Mouse (Mus musculus): ENCODE results near the gene Ctcf.

Ctcf gene

GRCm38 (mm10) chr8:105657641-105658040 lies 21.3 kb downstream of the Ctcf start:
- DNase-seq (ENCODE audit: low spot score) = peak; percentile 60

GRCm38 (mm10) chr8:105661167-105661566 lies 24.8 kb downstream of the Ctcf start:
- no peak for DNase-seq (ENCODE audit: low spot score)

DNA sequence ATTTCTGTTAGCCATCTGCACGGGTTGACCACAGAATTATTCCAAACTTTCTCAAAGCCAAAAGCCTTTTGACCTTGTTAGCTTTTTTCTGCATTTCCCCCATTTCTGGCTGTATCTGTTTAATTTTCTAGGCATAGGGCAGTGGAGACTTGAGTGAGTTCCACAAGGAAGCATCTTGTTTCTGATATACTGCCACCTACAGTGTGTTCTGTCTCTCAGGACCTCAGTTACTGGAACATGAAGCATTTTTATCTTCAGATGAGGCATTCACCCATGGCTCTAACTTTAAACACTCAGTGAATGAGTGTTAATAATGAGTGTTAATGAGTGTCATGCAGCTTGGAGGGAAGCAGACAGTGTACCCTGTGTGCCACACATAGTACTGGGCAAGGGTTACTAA lies 41.5 kb downstream of the Ctcf start:
- no peak for DNase-seq (ENCODE audit: low spot score)

DNA sequence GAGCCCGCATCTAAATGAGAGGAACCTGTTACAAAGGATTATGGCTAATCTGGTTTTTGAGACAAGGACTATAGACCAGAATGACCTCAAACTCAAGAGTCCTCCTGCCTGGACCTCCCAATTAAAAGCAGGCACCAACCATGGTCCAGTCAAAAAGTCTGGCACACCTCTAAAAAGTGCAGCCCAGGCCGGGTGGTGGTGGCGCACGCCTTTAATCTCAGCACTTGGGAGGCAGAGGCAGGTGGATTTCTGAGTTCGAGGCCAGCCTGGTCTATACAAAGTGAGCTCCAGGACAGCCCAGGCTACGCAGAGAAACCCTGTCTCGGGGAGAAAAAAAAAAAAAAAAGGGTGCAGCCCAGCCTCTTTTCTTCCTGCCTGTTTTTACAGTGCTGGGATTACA lies 49.0 kb downstream of the Ctcf start:
- DNase-seq (ENCODE audit: low spot score) = no peak

GRCm38 (mm10) chr8:105685796-105686308 lies 49.5 kb downstream of the Ctcf start, which contains the start of gene Carmil2:
Gene Carmil2, plus strand, starts transcription at chr8:105686274.
- no peak for DNase-seq (ENCODE audit: low spot score)

DNA sequence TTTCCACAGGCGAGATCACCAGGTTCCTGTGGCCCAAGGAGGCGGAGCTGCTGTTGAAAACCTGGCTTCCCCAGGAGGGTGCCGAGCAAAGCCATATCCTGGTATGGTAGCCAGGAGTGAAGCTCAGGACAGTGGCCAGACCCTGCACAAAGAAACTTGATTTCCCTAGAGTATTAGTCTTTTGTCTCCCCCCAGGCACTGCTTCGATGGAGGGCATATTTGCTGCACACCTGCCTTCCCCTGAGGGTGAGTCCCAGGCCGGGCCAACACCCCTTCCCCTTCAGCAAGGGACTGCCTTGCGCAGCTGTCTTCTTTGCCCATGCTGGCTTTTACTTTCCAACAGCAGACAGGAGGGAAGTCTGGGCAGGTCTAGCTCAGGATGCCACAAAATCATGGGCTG lies 50.2 kb downstream of the Ctcf start:
- no peak for DNase-seq (ENCODE audit: low spot score)

DNA sequence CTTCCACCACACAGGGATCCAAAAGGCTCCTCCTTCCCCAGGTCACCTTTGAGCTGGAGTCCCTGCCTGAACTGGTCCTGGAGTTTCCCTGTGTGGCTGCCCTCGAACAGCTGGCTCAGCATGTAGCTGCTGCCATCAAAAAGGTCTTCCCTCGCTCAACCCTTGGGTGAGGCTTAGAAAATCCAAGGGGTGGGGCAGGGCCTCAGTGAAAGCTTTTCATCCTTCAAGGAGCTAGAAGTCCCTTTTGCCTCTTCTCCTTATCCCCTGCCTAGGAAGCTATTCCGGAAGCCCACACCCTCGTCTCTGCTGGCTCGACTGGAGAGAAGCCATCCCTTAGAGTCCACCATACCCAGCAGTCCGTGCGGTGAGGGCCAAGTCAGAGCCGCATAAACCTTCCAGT lies 51.1 kb downstream of the Ctcf start:
- no peak for DNase-seq (ENCODE audit: low spot score)

GRCm38 (mm10) chr8:105688242-105688752 lies 51.9 kb downstream of the Ctcf start:
- no peak for DNase-seq (ENCODE audit: low spot score)

- no peak for DNase-seq (ENCODE audit: low spot score)
Observed at GRCm38 (mm10) chr8:105689256-105689982, 53.1 kb downstream of the Ctcf start.

- no peak for DNase-seq (ENCODE audit: low spot score)
Observed at GRCm38 (mm10) chr8:105689983-105690360, 53.6 kb downstream of the Ctcf start.

DNA sequence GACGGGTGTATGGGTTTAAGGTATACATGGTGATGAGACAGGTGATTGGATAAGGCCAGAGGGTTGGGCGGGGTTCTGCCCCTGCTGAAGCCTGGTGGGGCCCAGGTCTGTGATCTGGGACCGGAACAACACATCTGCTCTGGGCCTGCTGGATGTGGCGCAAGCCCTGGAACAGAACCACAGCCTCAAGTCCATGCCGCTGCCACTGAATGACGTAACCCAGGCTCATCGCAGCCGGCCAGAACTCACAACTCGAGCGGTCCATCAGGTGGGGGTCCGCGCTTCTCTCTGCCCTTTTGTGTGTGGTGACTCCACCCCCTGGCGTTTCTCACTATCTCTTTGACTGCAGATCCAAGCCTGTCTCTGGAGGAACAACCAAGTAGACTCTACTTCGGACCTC lies 54.6 kb downstream of the Ctcf start:
- no peak for DNase-seq (ENCODE audit: low spot score)

DNA sequence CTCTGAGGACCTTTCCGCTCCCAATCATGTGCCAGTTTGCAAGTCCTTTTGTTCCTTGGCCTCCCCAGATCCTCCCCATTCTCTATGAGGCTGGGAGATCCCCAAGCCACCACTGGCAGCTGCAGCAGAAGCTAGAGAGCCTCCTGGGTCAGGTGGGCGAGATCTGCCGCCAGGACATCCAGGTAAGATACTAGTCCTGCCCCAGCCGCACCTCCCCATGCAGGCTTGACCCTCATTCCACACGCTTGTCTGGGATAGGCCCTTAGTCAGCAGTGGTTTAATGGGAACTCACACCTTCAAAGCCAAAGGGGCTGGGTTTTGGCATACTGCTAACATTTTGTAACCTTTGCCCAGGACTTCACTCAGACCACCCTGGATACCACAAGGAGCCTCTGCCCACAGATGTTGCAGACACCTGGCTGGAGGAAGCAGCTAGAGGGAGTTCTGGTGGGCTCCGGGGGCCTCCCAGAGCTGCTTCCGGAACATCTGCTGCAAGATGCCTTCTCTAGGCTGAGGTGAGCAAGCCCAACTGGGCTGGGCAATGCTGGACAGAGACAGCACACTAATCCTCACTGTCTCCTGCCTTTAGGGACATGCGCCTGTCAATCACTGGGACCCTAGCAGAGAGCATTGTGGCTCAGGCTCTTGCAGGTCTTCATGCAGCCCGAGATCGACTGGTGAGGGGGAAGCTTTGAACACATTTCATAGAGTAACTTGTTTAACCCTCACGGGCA lies 56.2 kb downstream of the Ctcf start:
- no peak for DNase-seq (ENCODE audit: low spot score)

DNA sequence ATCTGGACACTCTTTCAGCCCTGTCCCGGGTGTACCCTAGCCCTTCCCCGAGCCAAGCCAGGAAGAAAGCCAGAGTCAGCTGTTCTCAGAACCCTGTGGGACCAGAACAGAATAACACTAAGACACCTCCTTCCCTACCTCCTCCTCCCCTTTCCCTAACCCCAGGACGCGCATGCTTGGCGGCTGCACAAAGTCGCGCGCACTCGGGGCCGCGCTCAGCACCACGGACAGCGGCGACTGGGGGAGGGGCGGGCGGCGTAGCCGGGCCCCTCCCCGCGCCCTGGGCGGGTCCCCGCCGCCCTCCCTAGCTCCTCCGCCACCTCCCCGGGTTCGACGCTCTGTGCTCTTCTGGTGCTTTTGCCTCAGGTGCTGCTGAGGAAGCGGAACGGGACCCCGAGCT lies 57.3 kb downstream of the Ctcf start:
- no peak for DNase-seq (ENCODE audit: low spot score)

DNA sequence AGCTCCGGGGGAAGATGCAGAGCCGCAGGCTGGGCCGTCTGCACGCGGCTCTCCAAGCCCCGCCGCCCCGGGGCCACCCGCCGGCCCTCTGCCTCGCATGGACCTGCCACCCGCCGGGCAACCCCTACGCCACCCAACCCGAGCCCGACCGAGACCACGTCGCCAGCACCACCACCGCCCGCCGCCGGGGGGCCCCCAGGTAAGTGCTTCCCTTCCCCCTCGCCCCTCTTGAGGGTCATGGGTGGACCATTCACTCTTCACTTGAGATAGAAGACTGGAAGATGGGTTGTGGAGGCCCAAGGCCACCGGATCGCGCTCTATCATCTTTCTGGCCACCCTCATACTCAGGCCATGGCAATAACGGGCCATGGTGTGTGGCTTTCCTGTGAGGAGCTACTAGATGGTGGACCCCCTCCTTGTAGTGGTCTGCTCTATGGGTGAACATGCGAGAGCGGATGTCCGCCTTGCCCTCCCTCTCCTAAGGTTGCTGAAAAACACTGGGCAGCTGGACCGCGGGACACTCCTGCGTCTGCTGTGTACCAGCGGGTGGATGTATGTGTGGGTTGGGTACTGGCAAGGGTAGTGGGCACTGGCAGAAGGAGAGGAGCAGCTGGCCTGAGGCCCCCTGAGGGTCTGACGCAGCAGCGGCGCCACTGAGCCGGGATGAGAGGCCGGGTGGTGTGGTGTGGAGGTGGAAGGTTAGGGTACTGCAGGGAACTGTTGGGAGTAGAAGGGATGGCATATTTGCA lies 57.9 kb downstream of the Ctcf start:
- DNase-seq (ENCODE audit: low spot score) = no peak

DNA sequence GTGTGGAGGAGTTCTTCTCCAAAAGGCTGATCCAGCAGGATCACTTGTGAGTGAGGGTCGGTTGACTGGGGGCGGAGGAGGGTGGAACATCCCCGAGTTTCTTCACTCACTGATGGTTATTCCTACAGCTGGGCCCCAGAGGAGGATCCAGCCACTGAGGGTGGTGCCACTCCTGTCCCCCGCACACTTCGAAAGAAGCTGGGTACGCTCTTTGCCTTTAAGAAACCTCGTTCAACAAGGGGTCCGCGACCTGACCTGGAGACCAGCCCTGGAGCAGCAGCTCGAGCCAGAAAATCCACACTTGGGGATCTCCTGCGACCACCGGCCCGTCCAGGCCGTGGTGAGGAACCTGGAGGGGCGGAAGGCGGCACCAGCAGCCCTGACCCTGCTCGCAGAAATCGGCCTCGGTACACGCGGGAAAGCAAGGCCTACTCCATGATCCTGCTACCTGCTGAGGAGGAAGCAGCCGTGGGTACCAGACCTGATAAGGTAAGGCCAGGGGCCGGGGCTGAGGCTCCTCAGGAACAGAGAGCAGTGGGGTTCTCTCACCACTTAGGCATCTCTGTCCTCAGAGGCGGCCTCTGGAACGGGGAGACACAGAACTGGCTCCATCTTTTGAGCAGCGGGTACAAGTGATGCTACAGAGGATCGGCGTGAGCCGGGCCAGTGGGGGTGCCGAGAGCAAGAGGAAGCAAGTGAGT lies 58.9 kb downstream of the Ctcf start:
- no peak for DNase-seq (ENCODE audit: low spot score)

DNA sequence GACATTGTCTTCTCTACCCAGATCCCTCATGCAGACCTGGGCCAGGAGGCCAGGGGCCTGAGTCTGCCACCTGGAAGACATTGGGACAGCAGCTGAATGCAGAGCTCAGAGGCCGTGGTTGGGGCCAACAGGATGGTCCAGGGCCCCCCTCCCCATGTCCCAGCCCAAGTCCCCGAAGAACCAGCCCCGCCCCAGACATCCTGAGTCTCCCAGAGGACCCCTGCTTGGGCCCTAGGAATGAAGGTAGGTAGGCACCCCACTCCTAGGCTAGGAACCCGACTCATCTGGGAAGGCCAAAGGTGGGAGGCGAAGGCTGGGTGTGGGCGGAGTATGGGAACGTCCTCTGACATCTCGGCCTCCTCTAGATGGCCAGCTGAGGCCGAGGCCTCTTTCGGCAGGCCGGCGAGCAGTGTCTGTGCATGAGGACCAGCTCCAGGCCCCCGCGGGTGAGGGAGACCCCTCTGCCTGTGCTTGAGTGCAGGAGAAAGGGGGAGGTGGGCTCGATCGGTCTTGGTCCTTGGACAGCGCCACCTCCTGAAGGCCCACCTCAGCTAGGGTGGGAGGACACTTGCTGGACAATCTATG lies 60.9 kb downstream of the Ctcf start:
- DNase-seq (ENCODE audit: low spot score) = no peak

GRCm38 (mm10) chr8:105698734-105699133 lies 62.4 kb downstream of the Ctcf start:
- no peak for DNase-seq (ENCODE audit: low spot score)

DNA sequence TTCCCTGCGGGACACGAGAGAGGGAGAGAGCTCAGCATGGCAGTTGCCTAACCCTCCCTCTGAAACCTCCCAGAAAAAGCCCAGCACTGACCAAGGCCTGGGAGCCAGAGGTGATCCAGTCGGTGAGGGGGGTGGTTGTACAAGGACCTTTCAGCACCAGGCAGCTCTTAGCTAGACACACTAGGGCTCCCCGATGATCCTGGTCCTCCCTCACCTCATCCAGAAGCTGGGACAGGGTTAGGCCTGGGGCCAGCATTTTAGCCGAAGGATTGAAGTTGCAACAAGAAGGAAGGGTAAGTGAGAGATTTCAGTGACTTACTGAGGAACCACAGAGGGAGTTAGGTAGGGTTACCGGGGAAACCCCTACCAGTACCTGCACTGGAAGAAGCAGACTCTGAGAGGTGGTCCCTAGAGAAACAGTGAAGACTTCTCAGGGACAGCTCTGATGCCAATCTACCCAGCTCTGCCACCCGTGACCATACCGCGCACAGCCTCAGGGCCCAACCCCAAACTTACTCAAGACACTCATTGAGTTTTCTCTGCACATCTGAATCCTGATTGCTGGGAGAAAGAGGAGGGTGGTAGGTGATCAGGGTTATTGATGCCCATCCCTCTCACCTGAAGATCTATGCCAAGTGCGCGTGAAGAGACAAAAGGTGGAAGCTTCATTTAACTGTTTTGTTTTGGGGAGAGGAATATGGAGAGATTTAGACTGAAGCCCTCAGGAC lies 63.3 kb downstream of the Ctcf start:
- DNase-seq (ENCODE audit: low spot score) = no peak

- no peak for DNase-seq (ENCODE audit: low spot score)
Observed at GRCm38 (mm10) chr8:105700566-105700965, 64.2 kb downstream of the Ctcf start.

- peak; percentile 94 for DNase-seq (ENCODE audit: low spot score)
Observed at GRCm38 (mm10) chr8:105700966-105701824, 64.8 kb downstream of the Ctcf start, which contains the start of the genes Acd and Pard6a. Gene Acd, minus strand, starts transcription at chr8:105701102. Gene Pard6a, plus strand, starts transcription at chr8:105701148.
